Mouse (Mus musculus) embryonic facial prominence, embryonic 10.5 days (tissue): ENCODE results near the gene 2010111I01Rik. TPM values are rescaled to one million over a fixed set of nuclear protein-coding genes. Genes with fewer than 3 reads are reported as not detected.

Experiments
- DNase-seq: peaks from one replicate; pipeline ENCODE4 v3.0.0-alpha.2; 2017; ENCODE audit warnings: low spot score
- H3K27ac ChIP-seq: fragments of 300-500 bp; sonication (generic); replicated peaks from 2 replicates; pipeline ENCODE4 v1.5.1; 2016; ENCODE audit warnings: mild to moderate bottlenecking
- H3K27me3 ChIP-seq: fragments of 300-500 bp; sonication (generic); replicated peaks from 2 replicates; pipeline ENCODE4 v1.6.1; 2016; ENCODE audit warnings: low read depth, mild to moderate bottlenecking; ENCODE audit not compliant: poor library complexity, severe bottlenecking
- H3K36me3 ChIP-seq: fragments of 300-500 bp; sonication (generic); replicated peaks from 2 replicates; pipeline ENCODE4 v1.6.1; 2016; ENCODE audit warnings: mild to moderate bottlenecking, moderate library complexity
- H3K4me1 ChIP-seq: fragments of 300-500 bp; sonication (generic); 2 replicates; pipeline ENCODE4 v1.6.1; 2016
- H3K4me3 ChIP-seq: fragments of 300-500 bp; sonication (generic); 2 replicates; pipeline ENCODE4 v1.5.1; 2016; ENCODE audit warnings: mild to moderate bottlenecking, moderate library complexity
- H3K9me3 ChIP-seq: fragments of 300-500 bp; sonication (generic); 2 replicates; pipeline ENCODE4 v1.6.1; 2016; ENCODE audit warnings: mild to moderate bottlenecking
- WGBS: fragments of 180-500 bp; shearing (Covaris S2); methylation state at CpG from one replicate; pipeline ENCODE4 v1.1.7; 2016; 5-methylcytosine and 5-hydroxymethylcytosine counted together
- polyA plus RNA-seq: library from polyadenylated mRNA; unstranded; fragments of >200 nt; fragmentation: Nextera tagmentation; extraction: Ambion mirVana; gene quantifications from 2 replicates; pipeline ENCODE4 v1.2.1, GENCODE M21; 2016

Gene 2010111I01Rik
- polyA plus RNA-seq, 1 experiment from 2014 or later, result 88.8 TPM

DNA sequence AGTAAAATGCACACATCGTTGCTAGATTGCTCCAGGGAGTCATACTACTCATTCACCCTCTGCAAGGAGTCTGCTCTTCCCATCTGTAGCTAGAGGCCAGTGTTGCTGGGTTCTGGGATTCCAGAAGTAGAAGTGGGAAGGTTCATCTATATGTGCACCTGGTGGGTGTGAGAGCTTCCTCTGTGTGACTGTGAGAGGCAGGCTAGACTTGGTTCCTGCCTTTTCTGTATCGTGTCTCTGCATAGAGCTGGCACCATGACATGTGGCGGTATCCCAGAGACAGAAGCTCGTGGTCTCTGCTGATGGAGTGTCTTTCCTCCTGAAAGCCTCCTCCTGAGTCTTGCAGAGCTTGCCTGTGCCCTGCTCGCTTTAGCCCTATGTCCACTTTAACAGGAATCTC lies 223.6 kb downstream of the 2010111I01Rik start:
- H3K27me3 ChIP-seq, result no peaks in the 10 kb centered on the region
- no peak overlapping the region for H3K4me3 ChIP-seq
- no peak for DNase-seq
- peak overlapping the region; percentile 86 for H3K27ac ChIP-seq
- 85% methylated on average over 5 of the region's 5 CpGs for WGBS
- peaks cover 42% of the 10 kb centered on the region for H3K4me1 ChIP-seq
- no peaks in the 10 kb centered on the region for H3K9me3 ChIP-seq
- peaks cover 19% of the 10 kb centered on the region for H3K36me3 ChIP-seq

DNA sequence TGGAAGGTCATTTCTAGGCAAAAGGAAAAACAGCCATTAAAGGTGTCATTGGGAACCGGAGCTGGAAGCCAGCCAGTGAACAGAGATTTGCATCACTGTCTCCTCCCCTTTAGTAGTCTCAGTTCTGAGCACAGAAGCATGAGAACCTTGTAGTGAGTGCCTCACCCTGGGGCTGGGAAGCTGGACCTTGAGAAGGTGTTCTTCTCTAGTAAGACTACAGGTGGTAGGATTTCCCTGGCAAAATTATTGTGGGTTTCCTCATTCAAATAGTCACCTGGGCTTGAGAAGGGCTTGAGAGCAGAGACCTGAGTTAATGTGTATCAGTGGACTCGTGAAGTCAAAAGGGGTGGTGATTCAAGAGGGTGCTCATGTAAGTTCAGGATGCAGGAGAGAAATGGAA lies 224.1 kb downstream of the 2010111I01Rik start:
- Histone ChIP-seq H3K4me3 (no peak overlapping the region), H3K36me3 (peaks cover 19% of the 10 kb centered on the region), H3K27ac (no peak overlapping the region), H3K4me1 (peaks cover 42% of the 10 kb centered on the region), H3K27me3 (no peaks in the 10 kb centered on the region), H3K9me3 (no peaks in the 10 kb centered on the region)
- no peak for DNase-seq
- WGBS, result 87% methylated on average over 2 of the region's 2 CpGs

DNA sequence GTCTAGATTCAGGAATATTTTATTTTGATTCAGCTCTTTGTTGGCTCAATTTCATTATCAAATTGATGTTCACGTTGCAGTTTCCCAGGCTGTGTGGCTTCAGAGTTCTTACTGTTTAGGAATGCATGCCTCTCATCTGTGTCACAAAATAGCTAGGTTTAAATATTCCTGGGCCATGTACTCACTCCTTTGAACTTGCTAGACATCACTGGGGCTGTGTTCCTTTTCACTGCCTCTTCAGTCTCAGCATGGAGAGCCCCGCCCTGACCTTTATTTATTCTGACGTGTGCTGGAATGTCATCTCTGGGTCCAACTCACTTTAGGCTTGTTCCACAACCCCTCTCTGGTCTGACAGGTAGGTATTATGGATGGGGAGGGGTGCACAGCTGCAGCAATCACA lies 228.7 kb downstream of the 2010111I01Rik start:
- 74% methylated on average over 3 of the region's 3 CpGs for WGBS

DNA sequence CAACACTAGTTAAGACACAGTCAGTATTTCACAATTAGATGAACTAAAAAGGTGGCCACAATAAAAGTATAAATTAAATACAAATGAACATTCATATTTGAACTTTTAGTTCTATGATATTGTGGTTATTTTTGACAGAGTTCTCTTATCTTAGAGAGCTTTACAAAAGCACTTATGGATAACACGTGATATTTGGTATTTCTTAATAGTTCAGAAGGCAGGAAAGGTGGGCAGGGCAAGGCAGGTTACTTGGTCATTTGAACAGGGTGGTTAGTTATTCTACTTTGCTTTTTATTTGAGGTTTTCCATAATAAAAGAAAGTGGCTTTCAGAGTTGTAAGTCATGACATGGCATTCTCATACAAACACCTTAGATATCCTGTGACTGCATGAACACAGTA lies 233.3 kb downstream of the 2010111I01Rik start:
- Histone ChIP-seq H3K36me3 (no peaks in the 10 kb centered on the region), H3K9me3 (no peaks in the 10 kb centered on the region), H3K4me1 (peaks cover 13% of the 10 kb centered on the region), H3K27me3 (no peaks in the 10 kb centered on the region), H3K4me3 (no peak overlapping the region), H3K27ac (no peak overlapping the region)
- WGBS, result 87% methylated on average over 1 of the region's 1 CpGs
- DNase-seq, result no peak

More for the DNA sequence above, 228.7 kb downstream of the 2010111I01Rik start:
- H3K9me3 ChIP-seq, result no peaks in the 10 kb centered on the region
- no peak for DNase-seq
- peaks cover 5% of the 10 kb centered on the region; the same call in 1 of the 2 replicates for H3K4me1 ChIP-seq
- no peak overlapping the region for H3K27ac ChIP-seq
- peaks cover 19% of the 10 kb centered on the region for H3K36me3 ChIP-seq
- no peak overlapping the region for H3K4me3 ChIP-seq
- no peaks in the 10 kb centered on the region for H3K27me3 ChIP-seq

DNA sequence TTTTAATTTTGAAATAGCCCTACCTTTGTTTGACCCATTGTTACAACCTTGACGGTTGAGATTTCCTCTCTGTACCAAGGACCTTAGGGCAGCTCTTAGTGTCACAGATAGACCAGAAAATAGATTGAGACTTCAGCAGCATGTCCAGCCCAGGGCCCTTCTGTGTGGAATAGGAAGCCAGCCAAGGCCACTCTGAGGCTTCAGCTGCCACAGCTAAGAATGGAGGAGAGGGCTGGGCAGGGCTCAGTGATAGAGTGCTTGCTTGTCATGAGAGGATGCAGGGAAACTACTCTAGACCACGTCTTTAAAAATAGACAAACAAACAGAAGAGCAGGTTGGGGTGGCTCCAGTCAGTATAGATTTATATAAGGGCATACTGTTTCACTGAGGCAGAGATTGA lies 234.9 kb downstream of the 2010111I01Rik start:
- no peak for DNase-seq
- Histone ChIP-seq H3K36me3 (no peaks in the 10 kb centered on the region), H3K9me3 (no peaks in the 10 kb centered on the region), H3K4me3 (no peak overlapping the region), H3K27ac (no peak overlapping the region), H3K4me1 (peaks cover 28% of the 10 kb centered on the region), H3K27me3 (no peaks in the 10 kb centered on the region)
- WGBS, result 79% methylated on average over 2 of the region's 2 CpGs

DNA sequence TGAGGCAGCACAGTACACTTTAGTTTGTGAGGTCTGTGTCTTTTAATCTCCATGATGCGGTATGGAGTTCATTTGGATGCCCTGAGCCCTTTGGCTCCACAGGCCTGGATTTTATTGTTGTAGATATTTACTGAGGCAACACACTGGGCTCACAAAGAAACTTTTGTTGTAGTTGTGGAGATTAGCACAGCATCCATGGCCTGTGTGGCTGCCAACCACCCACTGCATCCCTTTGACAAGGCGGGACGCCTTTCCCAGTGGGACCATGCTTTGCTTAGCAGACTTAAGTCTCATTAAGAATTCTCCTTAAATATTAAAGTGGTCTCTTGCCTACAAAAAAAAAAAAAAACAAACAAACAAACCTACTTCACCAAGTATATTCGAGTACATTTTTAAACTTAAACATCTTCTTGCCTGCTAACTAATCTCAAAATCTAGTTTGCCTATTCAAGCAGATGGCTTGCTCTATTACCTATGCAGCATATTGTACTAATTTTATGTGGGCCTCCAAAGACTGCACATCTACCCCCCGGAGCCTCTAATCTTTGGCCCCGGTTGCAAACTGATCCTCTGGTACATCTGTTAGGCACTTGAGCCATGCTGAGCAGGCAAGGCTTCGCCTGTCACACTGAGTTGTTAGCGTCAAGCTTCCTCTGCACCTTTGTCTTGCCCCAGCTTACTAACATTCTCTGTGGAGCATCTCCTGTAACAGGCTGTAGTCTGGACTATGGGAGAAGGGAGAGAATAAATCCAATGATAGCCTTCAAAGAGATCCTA lies 239.0 kb downstream of the 2010111I01Rik start:
- Histone ChIP-seq H3K9me3 (no peaks in the 10 kb centered on the region), H3K36me3 (no peaks in the 10 kb centered on the region), H3K27me3 (no peaks in the 10 kb centered on the region), H3K4me3 (no peak overlapping the region), H3K27ac (peak overlapping the region; percentile 77), H3K4me1 (peaks cover 48% of the 10 kb centered on the region)
- WGBS, result 31% methylated on average over 8 of the region's 8 CpGs
- DNase-seq, result peak; percentile 62

DNA sequence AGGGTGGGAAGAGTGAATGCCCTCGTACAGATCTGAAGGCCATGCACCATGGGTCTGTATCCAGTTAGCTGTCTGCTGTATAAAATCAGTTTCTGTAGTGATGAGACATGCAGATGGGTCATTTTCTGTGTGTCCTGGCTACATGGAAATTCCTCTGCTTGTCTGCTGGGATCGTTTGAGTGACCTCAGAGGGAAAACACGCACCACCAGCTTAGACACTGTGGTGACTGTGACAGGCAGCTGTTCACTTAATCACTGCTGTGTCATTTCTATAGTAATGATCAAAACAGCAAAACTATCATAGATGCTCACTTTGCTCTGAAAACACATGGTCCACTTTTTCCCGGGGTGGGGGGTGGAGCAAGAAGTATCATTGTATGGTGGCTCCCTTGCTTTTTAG lies 241.1 kb downstream of the 2010111I01Rik start:
- H3K27ac ChIP-seq, result peak overlapping the region; percentile 66; the same call in 1 of the 2 replicates
- H3K27me3 ChIP-seq, result no peaks in the 10 kb centered on the region

DNA sequence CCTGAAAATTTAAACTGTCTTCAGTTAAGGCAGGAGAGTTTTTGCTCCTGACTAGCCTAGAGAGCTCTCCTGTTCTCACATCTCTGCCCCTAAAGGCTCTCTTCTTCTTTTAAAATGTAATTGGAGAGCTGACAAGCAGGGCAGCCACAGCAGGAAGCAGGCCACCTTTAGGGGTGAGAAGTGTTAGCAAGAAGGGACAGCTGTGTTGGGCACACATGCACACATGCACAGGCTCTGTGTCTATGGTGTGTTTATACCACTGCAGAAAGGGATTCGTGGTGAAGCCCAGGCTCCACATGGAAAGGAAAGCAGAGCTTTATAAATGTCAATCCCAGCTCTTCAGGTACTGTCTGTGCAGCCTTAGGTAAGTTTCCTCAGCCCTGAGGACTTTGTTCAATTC lies 241.7 kb downstream of the 2010111I01Rik start:
- Histone ChIP-seq H3K9me3 (no peaks in the 10 kb centered on the region), H3K4me1 (peaks cover 45% of the 10 kb centered on the region), H3K27me3 (no peaks in the 10 kb centered on the region), H3K36me3 (no peaks in the 10 kb centered on the region; the same call in 1 of the 2 replicates), H3K27ac (peak overlapping the region; percentile 62; the same call in 1 of the 2 replicates), H3K4me3 (no peak overlapping the region)
- WGBS, result 94% methylated on average over 1 of the region's 1 CpGs
- DNase-seq, result no peak

More for the DNA sequence above, 241.1 kb downstream of the 2010111I01Rik start:
- DNase-seq, result no peak
- Histone ChIP-seq H3K4me1 (peaks cover 48% of the 10 kb centered on the region), H3K9me3 (no peaks in the 10 kb centered on the region), H3K36me3 (no peaks in the 10 kb centered on the region; the same call in 1 of the 2 replicates), H3K4me3 (no peak overlapping the region)
- 78% methylated on average over 4 of the region's 4 CpGs for WGBS

DNA sequence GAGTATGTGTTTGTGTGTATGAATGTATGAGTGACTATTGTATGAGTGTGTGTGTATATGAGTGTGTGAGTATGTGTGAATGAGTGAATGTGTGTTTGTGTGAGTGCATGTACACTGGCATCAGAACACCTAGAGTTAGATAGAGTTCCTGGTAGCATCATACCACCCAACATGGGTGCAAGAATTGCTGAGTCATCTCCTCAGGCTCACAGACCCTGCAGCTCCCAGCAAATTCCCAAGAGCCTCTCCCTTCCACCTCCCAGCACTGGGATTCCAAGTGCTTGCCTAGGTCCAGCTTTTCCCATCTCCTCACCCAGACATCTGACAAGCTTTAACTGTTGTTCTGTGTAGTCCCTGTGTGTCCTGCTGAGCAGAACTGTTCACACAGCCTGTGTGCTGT lies 251.8 kb downstream of the 2010111I01Rik start:
- peaks cover 9% of the 10 kb centered on the region; the same call in 1 of the 2 replicates for H3K36me3 ChIP-seq
- H3K9me3 ChIP-seq, result no peaks in the 10 kb centered on the region
- H3K4me1 ChIP-seq, result peaks cover 5% of the 10 kb centered on the region; the same call in 1 of the 2 replicates

DNA sequence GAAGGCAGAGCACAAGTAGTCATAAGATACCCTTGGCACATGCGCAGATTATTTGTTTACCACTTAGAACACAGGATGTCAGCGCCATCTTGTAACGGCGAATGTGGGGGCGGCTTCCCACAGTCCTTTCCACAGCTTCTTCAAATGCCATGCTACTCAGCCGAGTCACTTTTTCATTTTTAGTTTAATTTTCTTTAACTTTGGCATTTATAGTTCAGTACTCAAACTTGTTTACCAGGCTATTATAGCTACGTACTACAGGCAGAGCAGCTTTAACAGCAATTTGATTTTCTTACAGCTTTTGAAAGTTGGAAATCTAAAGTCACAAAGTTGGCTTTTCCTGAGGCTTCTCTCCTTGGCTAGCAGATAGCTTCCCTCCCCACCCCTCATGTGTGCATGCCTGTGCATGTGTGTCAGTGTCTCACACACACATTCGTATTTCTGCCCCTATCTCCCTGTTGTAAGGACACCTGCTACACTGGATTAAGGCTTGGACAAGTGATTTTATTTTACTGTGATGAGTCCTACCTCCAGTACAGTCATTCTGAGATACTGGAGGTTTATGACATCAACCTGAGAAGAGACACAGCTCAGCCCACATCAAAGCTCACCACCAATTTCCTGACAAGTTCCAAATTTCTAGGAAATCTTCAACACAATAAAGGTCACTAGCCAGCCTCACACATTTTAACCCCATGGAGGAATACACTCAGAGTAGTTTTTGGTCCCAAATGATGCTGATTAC lies 258.5 kb downstream of the 2010111I01Rik start:
- Histone ChIP-seq H3K36me3 (no peaks in the 10 kb centered on the region; the same call in 1 of the 2 replicates), H3K4me1 (peaks cover 11% of the 10 kb centered on the region), H3K4me3 (no peak overlapping the region), H3K27ac (no peak overlapping the region), H3K9me3 (no peaks in the 10 kb centered on the region), H3K27me3 (no peaks in the 10 kb centered on the region)
- DNase-seq, result no peak
- WGBS, result 97% methylated on average over 8 of the region's 8 CpGs

More for the DNA sequence above, 251.8 kb downstream of the 2010111I01Rik start:
- no peak overlapping the region for H3K4me3 ChIP-seq
- peak overlapping the region; percentile 27; the same call in 1 of the 2 replicates for H3K27ac ChIP-seq
- no peak for DNase-seq
- H3K27me3 ChIP-seq, result no peaks in the 10 kb centered on the region

DNA sequence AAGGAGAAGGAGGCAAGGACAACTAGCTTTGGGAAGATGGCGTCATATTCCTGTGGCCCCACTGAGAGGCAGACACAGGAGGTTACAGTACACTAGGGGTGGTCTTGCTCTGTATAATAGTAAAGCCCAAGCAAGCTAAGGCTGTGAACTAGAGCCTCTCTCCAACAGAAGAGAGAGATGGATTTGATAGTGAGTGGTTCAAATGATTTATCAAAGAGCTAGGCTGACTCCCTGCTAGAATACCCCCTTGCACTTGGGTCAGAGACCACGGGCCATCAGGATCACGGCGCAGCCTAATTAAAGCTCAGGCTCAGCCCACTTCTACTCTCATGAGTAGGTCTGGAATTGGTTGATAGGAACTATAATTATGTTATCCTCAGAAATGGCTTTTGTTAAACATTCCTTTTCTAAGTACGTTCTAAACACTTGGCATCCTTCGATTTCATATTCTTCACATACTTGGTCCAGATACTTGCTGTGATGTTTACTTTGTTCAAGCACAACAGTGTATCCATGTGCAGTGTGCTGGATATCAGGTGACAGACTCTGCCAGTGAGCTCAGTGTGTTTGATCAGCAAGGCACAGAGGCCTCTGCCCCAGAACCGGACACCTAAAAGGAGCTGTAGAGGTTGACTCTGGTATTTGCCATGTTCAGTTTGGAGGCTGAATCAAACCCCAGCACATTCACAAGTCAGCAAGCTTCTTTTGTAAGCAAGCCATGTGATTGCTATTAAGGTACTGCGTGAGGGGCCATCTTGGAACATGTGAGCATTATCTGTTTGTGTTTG lies 261.3 kb downstream of the 2010111I01Rik start:
- no peak overlapping the region for H3K4me3 ChIP-seq
- no peak for DNase-seq
- 82% methylated on average over 8 of the region's 8 CpGs for WGBS
- no peaks in the 10 kb centered on the region for H3K27me3 ChIP-seq
- H3K9me3 ChIP-seq, result no peaks in the 10 kb centered on the region
- no peaks in the 10 kb centered on the region; the same call in 1 of the 2 replicates for H3K36me3 ChIP-seq
- H3K4me1 ChIP-seq, result peaks cover 14% of the 10 kb centered on the region
- H3K27ac ChIP-seq, result no peak overlapping the region

DNA sequence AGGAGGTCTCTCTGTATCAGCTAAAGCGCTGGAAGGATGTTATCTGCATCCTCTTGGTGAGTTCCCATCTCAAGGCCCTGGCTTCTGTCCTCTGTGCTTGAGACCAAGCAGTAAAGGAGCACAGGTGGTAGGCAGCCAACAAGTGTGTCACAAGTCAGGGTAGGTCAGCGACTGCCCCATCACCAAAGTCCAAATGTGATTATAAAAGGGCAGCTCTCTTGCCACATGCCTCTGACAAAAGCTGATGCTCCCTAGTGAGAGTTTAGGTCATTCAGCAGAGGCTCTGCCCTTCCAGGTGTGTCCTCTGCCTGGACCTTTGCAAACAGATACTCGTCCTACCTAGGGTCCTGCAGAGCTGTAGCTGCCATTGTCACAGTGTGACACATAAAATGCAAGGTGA lies 263.1 kb downstream of the 2010111I01Rik start:
- 86% methylated on average over 3 of the region's 3 CpGs for WGBS
- no peak for DNase-seq
- no peak overlapping the region for H3K4me3 ChIP-seq
- H3K27me3 ChIP-seq, result no peaks in the 10 kb centered on the region
- H3K9me3 ChIP-seq, result no peaks in the 10 kb centered on the region
- no peak overlapping the region for H3K27ac ChIP-seq
- H3K36me3 ChIP-seq, result no peaks in the 10 kb centered on the region; the same call in 1 of the 2 replicates
- H3K4me1 ChIP-seq, result peaks cover 30% of the 10 kb centered on the region
